Mouse (Mus musculus) fat pad, adult 2 months (tissue): ENCODE measurements around the gene Ccdc57.
"Not testable (repeated sequence)": the region's sequence is repeated elsewhere in the genome, so short reads cannot be mapped to it uniquely, and the experiment has no call there.

ENCODE experiments used
- DNase-seq: peaks from one replicate; pipeline ENCODE4 v3.0.0-alpha.2; 2011; ENCODE audit warnings: low read depth, low spot score; ENCODE audit errors: extremely low read depth

Ccdc57 gene

GRCm38 (mm10) chr11:120903159-120903850 lies 29.4 kb downstream of the Ccdc57 start:
- DNase-seq = no peak

DNA sequence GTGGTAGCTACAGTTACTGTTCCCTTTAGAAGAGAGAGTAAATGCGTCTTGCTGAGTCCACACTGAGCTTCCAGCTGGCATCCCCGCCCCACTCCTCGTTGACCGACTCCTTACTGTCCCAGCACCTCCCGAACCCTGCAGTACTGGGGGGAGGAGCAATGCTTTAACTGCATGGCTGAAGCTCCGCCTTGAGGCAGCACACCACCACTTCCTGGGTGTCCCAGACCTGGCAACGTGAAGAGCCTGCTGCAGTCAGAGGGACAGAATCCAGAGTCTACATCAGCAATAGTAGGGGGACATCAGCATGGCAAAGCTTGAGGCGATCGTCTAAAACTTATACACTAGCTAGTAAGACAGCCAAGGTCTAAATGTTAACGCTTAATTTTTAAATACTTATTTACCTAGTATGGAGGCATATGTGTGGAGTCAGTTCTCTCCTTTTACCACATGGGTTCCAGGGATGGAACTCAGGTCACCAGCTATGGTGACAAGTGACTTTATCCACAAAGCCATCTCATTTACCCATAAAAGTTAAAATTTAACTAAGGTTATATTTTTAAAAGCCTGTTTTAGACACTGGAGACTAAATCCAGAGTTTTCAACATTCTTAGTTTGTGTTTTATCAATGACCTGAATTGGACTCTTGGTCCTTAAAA lies 30.1 kb downstream of the Ccdc57 start:
- DNase-seq = no peak

GRCm38 (mm10) chr11:120901729-120902486 lies 30.8 kb downstream of the Ccdc57 start:
- no peak for DNase-seq

GRCm38 (mm10) chr11:120900276-120901244 lies 32.1 kb downstream of the Ccdc57 start:
- no peak for DNase-seq

- DNase-seq = peak; percentile 62
Measured at GRCm38 (mm10) chr11:120898114-120898548, 34.5 kb downstream of the Ccdc57 start.

GRCm38 (mm10) chr11:120895441-120895840 lies 37.2 kb downstream of the Ccdc57 start:
- DNase-seq = no peak

DNA sequence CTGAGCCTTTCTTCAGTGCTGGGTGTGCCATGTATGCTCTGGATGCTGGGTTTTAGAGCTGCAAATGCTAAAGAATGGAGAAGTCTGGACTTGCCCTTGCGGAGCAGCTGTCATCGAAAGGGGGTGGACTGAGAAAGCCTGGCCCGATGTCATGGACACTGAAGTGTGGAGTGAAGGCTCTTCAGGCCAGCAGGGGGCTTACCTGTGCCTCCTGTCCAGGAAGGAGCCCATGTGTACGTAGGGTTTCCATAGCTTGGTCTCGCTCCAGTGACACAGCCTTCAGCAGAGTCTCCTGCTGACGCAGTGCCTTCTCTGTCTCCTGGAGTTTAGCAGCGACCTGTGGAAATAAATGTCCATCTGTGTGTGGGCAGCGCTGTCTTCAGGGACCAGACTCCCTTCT lies 38.3 kb downstream of the Ccdc57 start:
- no peak for DNase-seq

DNA sequence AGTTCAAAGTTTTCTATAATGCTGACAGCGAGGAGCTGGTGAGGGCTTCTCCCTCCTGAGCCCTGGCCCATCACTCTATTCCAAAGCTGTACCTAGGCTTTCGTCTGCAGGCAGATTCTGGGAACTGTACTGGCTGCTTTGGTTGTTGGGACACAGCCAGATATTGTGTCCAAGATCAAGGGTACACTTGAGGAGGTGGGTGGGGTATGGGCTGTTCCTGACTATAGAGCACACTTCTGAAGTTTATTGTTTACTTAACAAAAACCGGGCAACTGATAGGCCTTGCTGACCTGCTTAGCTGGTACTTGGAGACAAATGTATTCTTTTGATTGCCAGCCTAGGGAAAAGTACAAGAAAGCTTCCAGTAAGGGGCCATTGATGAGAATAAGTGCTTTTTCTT lies 43.5 kb downstream of the Ccdc57 start:
- DNase-seq = no peak

DNA sequence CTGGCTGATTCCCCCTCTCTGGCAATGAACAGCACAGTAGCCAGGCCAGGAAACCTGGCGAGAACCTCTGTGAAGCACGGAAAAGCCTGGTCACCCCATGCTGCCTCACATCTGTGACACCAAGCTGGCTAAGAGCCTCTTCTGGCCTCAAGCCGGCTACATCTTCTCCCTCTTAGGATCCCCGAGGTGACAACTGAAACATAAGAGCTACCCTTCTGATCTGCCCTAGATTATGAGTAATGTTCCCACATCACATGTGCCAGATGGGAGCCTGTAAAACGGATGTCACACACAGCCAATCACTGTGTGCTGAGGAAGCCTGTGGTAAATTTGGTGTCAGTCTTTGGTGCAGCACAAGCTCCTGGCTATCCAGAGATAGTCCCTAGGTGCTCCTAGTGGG lies 44.0 kb downstream of the Ccdc57 start:
- DNase-seq = no peak

GRCm38 (mm10) chr11:120887502-120887901 lies 45.2 kb downstream of the Ccdc57 start:
- no peak for DNase-seq

DNA sequence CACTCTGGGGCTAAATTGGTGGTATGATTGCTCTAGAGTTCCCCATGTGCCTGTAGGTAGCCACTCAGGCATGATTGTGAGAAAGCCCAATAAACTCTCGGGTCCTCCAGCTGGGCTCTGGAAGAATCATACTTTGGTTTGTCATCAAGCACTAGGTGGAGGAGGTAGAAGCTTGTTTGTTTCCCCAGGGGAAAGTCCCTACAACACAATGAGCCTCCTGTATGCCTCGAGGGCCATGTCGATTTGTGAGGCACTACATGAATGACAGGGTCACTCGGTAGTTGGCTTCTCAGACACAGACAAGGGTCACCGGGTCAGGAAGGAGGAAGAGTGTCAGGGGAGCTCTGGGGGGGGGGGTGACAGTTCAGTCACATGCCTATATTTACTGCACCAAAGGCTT lies 46.2 kb downstream of the Ccdc57 start:
- DNase-seq = no peak

DNA sequence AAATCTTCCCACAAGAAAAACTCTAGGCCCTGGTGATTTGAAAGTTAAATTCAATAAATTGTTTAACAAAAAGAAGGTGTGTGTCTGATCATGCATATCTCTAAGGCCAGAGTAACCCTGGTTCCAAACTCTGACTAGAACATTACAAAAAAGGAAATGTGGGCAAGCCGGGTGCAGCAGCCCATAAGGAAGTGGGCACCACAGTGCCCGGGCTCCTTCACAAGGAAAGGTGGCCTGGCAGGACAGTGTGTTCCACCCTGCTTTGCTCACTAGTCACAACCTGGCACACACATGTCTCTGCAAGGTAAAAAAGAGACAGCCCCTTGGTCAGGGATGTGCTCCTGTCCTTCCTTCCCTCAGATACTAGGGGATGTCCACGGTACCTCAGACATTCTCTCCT lies 49.1 kb downstream of the Ccdc57 start:
- no peak for DNase-seq

GRCm38 (mm10) chr11:120882931-120883330 lies 49.7 kb downstream of the Ccdc57 start:
- DNase-seq = no peak

- DNase-seq = no peak
Measured at GRCm38 (mm10) chr11:120873206-120873605, 59.5 kb downstream of the Ccdc57 start.

- DNase-seq = no peak
Measured at GRCm38 (mm10) chr11:120871521-120871920, 61.2 kb downstream of the Ccdc57 start.

GRCm38 (mm10) chr11:120865816-120866215 lies 66.9 kb downstream of the Ccdc57 start:
- DNase-seq = peak; percentile 78

DNA sequence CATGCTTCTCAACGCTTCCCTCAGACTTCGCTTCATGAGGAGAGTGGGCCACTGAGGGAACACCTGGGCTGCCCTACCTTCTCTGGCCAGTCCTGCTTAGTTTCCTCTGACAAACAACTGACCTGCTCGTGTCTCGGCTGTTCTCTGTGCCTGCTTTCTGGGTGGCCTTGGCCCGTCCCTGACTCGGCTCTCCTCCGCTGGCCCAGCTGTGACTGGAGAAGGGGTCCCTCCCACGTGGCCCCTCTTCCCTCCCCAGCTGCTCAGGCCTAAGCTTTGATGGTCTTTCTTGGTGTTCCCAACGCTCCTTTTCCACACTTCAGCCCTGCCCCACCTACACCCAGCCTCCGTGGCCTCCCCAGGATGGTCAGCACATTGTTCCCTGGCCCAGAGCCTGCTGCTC lies 69.9 kb downstream of the Ccdc57 start:
- DNase-seq = no peak

- not testable (repeated sequence) for DNase-seq
Measured at GRCm38 (mm10) chr11:120855938-120856337, 76.7 kb downstream of the Ccdc57 start.

- no peak for DNase-seq
Measured at GRCm38 (mm10) chr11:120853788-120854187, 78.9 kb downstream of the Ccdc57 start.

GRCm38 (mm10) chr11:120853158-120853557 lies 79.5 kb downstream of the Ccdc57 start:
- peak; percentile 87 for DNase-seq
